Mouse (Mus musculus) neural tube, embryonic 14.5 days (tissue): ENCODE data around the gene Gbp2b. TPM values are rescaled to one million over a fixed set of nuclear protein-coding genes. Genes with fewer than 3 reads are reported as not detected.
"Not testable (repeated sequence)": the region's sequence is repeated elsewhere in the genome, so short reads cannot be mapped to it uniquely, and the experiment has no call there.

Experiments used
- ATAC-seq: fragments of 200-750 bp; cut with Nextera tagmentation; 2 replicates; pipeline ENCODE4 v1.8.0; 2017; ENCODE audit warnings: low read depth, mild to moderate bottlenecking, moderate TSS enrichment, moderate library complexity
- H3K27ac ChIP-seq: fragments of 300-500 bp; sonication (generic); 2 replicates; pipeline ENCODE4 v1.5.1; 2014; ENCODE audit warnings: low read depth, mild to moderate bottlenecking, control low read depth, low read length, moderate library complexity, mixed read lengths
- H3K27me3 ChIP-seq: fragments of 300-500 bp; sonication (generic); 2 replicates; pipeline ENCODE4 v1.6.1; 2014; ENCODE audit warnings: low read length; ENCODE audit not compliant: control insufficient read depth, insufficient read depth
- H3K36me3 ChIP-seq: fragments of 300-500 bp; sonication (generic); 2 replicates; pipeline ENCODE4 v1.6.1; 2014; ENCODE audit warnings: low read length, mixed read lengths; ENCODE audit not compliant: control insufficient read depth, insufficient read depth
- H3K4me1 ChIP-seq: fragments of 300-500 bp; sonication (generic); 2 replicates; pipeline ENCODE4 v1.6.1; 2014; ENCODE audit warnings: low read length; ENCODE audit not compliant: control insufficient read depth, insufficient read depth
- H3K4me2 ChIP-seq: fragments of 300-500 bp; sonication (generic); 2 replicates; pipeline ENCODE4 v1.6.1; 2014; ENCODE audit warnings: mild to moderate bottlenecking, low read depth, low read length, control low read depth
- H3K4me3 ChIP-seq: fragments of 300-500 bp; sonication (generic); 2 replicates; pipeline ENCODE4 v1.5.1; 2014; ENCODE audit warnings: low read depth, low read length, control low read depth, mixed read lengths
- H3K9ac ChIP-seq: fragments of 300-500 bp; sonication (generic); replicated peaks from 2 replicates; pipeline ENCODE4 v1.6.1; 2014; ENCODE audit warnings: low read depth, mild to moderate bottlenecking, control low read depth, low read length, mixed read lengths
- H3K9me3 ChIP-seq: fragments of 300-500 bp; sonication (generic); 2 replicates; pipeline ENCODE4 v1.6.1; 2016; ENCODE audit warnings: low read length; ENCODE audit not compliant: control insufficient read depth
- WGBS: fragments of 180-500 bp; shearing (Covaris S2); extraction: QIAGEN DNeasy Blood & Tissue Kit; methylation state at CpG from one replicate; pipeline ENCODE4 v1.1.7; 2014; 5-methylcytosine and 5-hydroxymethylcytosine counted together
- polyA plus RNA-seq: library from polyadenylated mRNA; unstranded; fragments of >200 nt; fragmentation: Nextera tagmentation; extraction: Ambion mirVana; gene quantifications from 2 replicates; pipeline ENCODE4 v1.2.1, GENCODE M21; 2014

Gbp2b gene
- polyA plus RNA-seq, 1 experiment from 2014 or later = not detected

DNA sequence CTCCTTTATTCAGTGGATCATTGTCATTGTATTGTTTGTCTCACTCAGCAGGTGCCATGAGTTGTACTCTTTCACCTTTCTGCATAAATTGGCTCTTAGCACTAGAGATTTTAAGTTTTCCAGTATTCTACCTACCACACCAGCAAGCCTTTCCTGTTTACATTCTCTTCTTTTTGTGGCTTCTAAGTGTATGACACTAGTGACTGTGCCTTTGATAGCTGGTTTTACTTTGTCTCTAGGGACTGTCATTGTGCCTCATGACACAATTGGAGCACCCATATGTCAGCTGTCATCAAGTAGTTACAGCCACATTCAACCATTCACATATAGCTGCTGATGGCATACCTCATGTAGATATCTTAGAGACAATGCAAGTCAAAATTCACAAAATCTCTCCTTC is 7.0 kb downstream of the Gbp2b start:
- H3K9ac ChIP-seq = no peak overlapping the region
- no peak for ATAC-seq
- no peaks in the 10 kb centered on the region for H3K36me3 ChIP-seq
- no peak overlapping the region for H3K4me2 ChIP-seq
- H3K27ac ChIP-seq = no peak overlapping the region
- H3K9me3 ChIP-seq = no peaks in the 10 kb centered on the region
- no peak overlapping the region for H3K4me3 ChIP-seq
- no peaks in the 10 kb centered on the region for H3K27me3 ChIP-seq
- H3K4me1 ChIP-seq = no peaks in the 10 kb centered on the region

DNA sequence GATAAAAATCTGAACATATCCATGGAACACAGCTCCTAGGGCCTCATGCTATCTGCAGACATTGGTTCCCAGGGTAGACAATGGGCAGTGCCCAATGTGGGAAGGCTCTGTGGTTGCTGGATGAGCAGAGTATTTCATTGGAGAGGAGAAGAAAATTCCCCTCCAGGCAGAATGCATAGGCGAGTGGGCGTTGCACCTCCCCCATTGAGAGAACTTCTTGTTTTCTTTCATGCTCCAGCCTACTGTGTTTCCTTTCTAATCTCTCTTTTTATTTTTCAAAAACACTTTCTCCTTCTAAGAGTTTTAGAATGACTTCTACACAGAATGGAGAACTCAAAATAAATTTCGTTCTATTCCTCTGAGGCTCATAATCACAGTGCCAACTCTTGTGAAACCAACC is 24.0 kb downstream of the Gbp2b start:
- H3K9ac ChIP-seq = no peak overlapping the region
- no peak for ATAC-seq
- H3K9me3 ChIP-seq = no peaks in the 10 kb centered on the region
- H3K4me3 ChIP-seq = no peak overlapping the region
- no peaks in the 10 kb centered on the region for H3K36me3 ChIP-seq
- H3K4me2 ChIP-seq = no peak overlapping the region
- no peaks in the 10 kb centered on the region for H3K27me3 ChIP-seq
- 87% methylated on average over 3 of the region's 3 CpGs for WGBS
- no peaks in the 10 kb centered on the region for H3K4me1 ChIP-seq
- no peak overlapping the region for H3K27ac ChIP-seq

GRCm38 (mm10) chr3:142619606-142620005 is 25.0 kb downstream of the Gbp2b start:
- H3K4me3 ChIP-seq = no peak overlapping the region
- no peak overlapping the region for H3K27ac ChIP-seq
- no peak for ATAC-seq
- no peaks in the 10 kb centered on the region for H3K36me3 ChIP-seq
- no peaks in the 10 kb centered on the region for H3K4me1 ChIP-seq
- 44% methylated on average over 1 of the region's 1 CpGs for WGBS
- H3K27me3 ChIP-seq = no peaks in the 10 kb centered on the region
- H3K9ac ChIP-seq = no peak overlapping the region
- H3K9me3 ChIP-seq = no peaks in the 10 kb centered on the region
- no peak overlapping the region for H3K4me2 ChIP-seq

DNA sequence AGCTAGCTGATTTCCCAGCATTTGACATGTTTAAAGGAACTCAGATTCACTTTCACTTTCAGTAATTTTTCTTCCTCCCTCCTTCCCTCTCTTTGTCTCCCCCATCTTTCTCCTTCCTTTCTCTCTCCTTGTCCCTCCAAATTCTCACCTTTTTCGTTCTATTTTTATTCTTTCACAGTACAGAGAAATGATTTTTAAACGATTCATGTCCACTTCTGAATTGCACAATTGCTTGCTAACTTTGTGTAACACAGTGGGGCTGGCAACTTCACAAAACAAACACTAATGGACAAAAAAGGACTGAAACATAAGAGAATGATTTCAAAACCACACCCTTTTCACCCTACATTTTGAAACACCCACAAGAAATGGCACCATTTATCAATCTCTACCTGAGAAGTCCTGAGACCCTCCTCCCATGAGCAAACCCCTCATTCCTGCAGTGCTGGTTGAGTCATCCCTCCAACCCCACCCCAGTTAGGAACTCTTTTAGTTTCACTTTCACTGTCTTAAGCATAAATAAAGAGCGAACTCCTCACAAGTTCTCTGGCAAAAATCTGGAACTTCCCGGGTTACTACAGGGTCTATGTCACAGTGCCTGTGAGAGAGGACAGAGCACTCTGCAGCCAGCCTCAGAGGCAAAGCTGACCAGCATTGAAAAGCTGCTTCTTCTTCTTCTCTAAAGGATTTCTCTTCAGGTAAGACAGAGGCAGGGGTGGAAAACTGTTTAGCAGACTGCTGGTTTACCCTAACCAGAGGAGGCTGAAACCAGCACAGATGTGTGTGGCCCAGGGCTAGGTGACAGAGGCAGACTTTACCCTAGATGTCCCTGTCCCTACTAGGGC is 25.7 kb downstream of the Gbp2b start, which contains the start of gene Gbp2:
Gene Gbp2 (plus strand): TSS at position 492 of the 845 bp plus-strand sequence.
- no peak for ATAC-seq
- Histone ChIP-seq H3K4me3 (no peak within 1 kb of the TSS), H3K4me1 (no peaks in the 10 kb centered on the region), H3K36me3 (no peaks in the 10 kb centered on the region), H3K9me3 (no peaks in the 10 kb centered on the region), H3K4me2 (no peak within 1 kb of the TSS), H3K27me3 (no peaks in the 10 kb centered on the region), H3K9ac (no peak within 1 kb of the TSS), H3K27ac (no peak within 1 kb of the TSS)
- 72% methylated on average over 4 of the region's 4 CpGs for WGBS

- Histone ChIP-seq H3K4me1 (no peaks in the 10 kb centered on the region), H3K4me2 (no peak overlapping the region), H3K4me3 (no peak overlapping the region), H3K36me3 (no peaks in the 10 kb centered on the region), H3K27ac (no peak overlapping the region), H3K9ac (no peak overlapping the region), H3K9me3 (no peaks in the 10 kb centered on the region), H3K27me3 (no peaks in the 10 kb centered on the region)
- 50% methylated on average over 3 of the region's 3 CpGs for WGBS
- ATAC-seq = no peak
Measured at GRCm38 (mm10) chr3:142620956-142621562, 26.4 kb downstream of the Gbp2b start.

- no peaks in the 10 kb centered on the region for H3K4me1 ChIP-seq
- no peaks in the 10 kb centered on the region for H3K36me3 ChIP-seq
- no peaks in the 10 kb centered on the region for H3K9me3 ChIP-seq
- no peak for ATAC-seq
- H3K4me2 ChIP-seq = no peak overlapping the region
- H3K27me3 ChIP-seq = no peaks in the 10 kb centered on the region
- WGBS = 81% methylated on average over 8 of the region's 8 CpGs
- H3K4me3 ChIP-seq = no peak overlapping the region
- H3K27ac ChIP-seq = no peak overlapping the region
- H3K9ac ChIP-seq = no peak overlapping the region
Measured at GRCm38 (mm10) chr3:142630385-142630784, 35.7 kb downstream of the Gbp2b start.

- H3K4me1 ChIP-seq = no peaks in the 10 kb centered on the region
- H3K9ac ChIP-seq = no peak overlapping the region
- no peaks in the 10 kb centered on the region for H3K27me3 ChIP-seq
- 5% methylated on average over 9 of the region's 9 CpGs for WGBS
- no peak overlapping the region for H3K27ac ChIP-seq
- no peaks in the 10 kb centered on the region for H3K9me3 ChIP-seq
- no peak overlapping the region for H3K4me2 ChIP-seq
- ATAC-seq = no peak
- H3K4me3 ChIP-seq = no peak overlapping the region
- no peaks in the 10 kb centered on the region for H3K36me3 ChIP-seq
Measured at GRCm38 (mm10) chr3:142640201-142640600, 45.6 kb downstream of the Gbp2b start.

DNA sequence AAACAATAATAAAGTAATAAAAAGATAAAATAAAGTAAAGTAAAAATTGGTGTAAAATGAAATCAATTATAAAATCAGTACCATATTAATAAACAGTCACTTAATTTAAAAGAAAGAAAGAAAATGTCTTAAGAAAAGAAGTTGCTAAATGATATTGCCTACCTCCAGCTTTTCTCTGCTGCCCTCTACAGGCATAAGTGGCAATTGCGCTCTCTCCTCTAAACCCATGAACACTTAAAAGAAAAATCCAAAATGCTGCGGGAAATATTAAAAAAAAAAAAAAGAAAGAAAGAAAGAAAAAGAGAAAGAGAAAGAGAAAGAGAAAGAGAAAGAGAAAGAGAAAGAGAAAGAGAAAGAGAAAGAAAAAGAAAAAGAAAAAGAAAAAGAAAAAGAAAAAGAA is 51.3 kb downstream of the Gbp2b start:
- not testable (repeated sequence) for H3K27me3 ChIP-seq, H3K9ac ChIP-seq, H3K4me2 ChIP-seq, H3K9me3 ChIP-seq, H3K27ac ChIP-seq, H3K4me1 ChIP-seq, H3K4me3 ChIP-seq, ATAC-seq, H3K36me3 ChIP-seq
- whole genome bisulfite sequencing = 5% methylated on average over 2 of the region's 2 CpGs

- H3K4me1 ChIP-seq, H3K4me2 ChIP-seq, H3K36me3 ChIP-seq, H3K27me3 ChIP-seq, H3K9ac ChIP-seq, H3K27ac ChIP-seq, ATAC-seq, H3K4me3 ChIP-seq, H3K9me3 ChIP-seq: not testable (repeated sequence)
- 70% methylated on average over 7 of the region's 7 CpGs for WGBS
Measured at GRCm38 (mm10) chr3:142647836-142648235, 53.2 kb downstream of the Gbp2b start.
